Mouse (Mus musculus) adipocyte (in vitro differentiated cells): ENCODE results near the gene Ablim1.

Experiments used
- DNase-seq: peaks from one replicate; pipeline ENCODE4 v3.0.0-alpha.2; 2016; ENCODE audit warnings: low spot score

Ablim1 gene

DNA sequence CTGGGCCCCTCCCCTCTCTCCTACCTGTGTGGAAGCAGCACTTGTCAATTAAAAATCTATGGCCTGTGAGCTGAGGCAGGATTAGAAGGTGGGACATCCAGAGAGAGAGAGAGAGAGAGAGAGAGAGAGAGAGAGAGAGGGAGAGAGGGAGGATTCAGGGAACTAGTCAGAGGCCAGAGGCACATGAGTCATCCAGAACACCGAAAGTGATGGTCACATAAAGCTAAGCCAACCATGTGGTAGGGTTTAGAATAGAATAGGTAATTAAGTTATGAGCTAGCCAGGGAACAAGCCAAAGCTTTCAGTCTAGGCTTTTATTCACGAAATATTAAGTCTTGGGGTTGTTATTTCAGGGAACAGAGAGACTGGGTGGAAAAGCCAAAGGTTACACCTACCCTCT is 10.1 kb downstream of the Ablim1 start:
- no peak for DNase-seq

DNA sequence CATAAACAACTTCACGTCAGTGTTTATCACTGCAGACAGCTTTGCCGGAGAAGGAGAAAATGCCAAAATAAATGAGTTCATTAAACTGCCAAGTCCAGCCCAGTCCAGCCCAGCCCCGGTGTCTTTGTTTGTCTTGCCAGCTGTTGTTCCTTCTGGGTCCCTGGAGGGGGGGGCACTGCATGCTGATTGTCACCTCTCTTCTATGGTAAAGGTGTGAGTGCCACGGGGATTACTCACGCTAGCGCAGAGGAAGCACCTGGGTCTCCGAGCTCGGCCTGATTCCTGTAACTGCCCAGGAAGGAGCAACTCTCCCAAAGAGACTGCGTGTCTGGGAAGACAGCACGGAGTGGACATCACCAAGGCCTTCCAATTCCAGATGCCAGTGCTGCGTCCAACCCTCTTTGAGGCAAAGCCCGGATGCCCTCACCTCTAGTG is 12.7 kb downstream of the Ablim1 start:
- peak; percentile 22 for DNase-seq

- DNase-seq = no peak
Measured at GRCm38 (mm10) chr19:57298006-57298405, 16.7 kb downstream of the Ablim1 start.

DNA sequence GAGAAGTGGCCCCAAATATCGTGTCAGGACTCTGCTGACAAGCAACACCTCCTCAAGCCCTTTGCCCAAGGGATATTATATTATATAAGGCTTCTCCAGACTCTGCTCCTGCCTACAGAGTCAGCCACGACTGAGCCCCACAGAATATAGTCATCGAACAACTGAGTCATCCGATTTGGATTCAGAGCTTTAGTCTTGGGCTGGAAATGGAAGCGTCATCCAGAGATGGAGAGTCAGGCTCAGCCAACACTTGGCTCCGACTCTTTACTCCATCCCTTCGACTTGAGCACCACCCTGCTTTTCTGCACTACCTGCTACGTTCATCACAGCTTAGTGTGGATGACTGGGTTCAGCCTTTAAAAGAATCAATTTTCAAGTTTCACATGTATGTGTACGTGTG is 17.3 kb downstream of the Ablim1 start:
- no peak for DNase-seq

DNA sequence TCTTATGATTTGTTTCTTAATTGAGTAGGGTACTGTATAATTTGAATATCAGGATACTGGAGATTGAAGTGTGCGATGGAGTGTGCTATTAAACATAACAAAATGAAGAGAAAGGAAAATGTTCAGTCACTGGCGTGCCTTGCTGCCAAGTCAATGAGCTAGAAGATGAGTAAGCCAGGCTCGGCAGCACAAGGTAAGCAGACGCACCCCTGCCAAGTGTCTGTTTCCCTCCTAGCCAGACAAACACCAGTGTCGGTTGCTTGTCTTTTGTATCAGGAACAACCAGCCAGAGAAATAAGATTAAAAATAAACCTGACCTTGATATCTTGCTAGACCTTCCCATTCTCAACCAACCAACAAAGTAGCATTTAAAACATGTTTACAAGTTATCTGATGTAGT is 18.2 kb downstream of the Ablim1 start:
- DNase-seq = no peak

GRCm38 (mm10) chr19:57295521-57295920 is 19.2 kb downstream of the Ablim1 start:
- DNase-seq = no peak

GRCm38 (mm10) chr19:57294356-57294755 is 20.4 kb downstream of the Ablim1 start:
- no peak for DNase-seq

DNA sequence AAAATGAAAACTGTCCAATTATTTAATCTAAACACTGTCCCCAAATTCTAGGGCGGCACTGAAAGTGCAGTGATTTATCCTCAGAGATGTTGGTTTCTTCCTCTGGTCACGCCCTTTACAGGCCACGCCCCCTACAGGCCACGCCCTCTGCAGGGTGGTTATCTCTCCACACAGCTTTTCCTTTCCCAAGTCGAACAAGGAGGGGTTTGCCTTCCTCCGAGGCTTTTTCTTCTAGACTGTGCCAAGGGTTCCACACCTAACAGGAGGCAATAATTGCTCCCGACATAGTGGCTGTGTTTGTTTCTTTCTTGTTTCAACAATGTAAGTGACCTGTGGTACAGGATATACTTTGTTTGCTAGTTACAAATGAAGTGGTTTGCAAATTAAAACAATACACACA is 21.0 kb downstream of the Ablim1 start:
- DNase-seq = no peak

DNA sequence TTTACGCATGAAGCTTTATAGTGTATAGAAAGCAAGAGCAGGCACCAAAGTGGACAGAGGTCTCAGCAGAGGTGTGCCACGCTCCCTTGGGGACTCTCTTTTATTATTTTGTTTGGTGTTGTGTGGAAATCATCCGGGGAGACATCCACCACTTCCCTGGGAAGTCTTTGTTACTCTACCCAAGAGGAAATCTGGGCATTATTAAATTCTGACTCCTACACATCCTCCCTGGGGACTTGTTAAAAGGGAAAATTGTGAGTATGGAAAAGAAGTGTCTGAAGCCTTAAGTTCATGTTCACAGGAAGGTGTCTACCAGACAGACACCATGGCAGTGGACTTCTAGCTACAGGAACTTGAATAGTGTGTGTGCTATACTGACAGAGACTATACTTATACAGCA is 31.4 kb downstream of the Ablim1 start:
- no peak for DNase-seq

DNA sequence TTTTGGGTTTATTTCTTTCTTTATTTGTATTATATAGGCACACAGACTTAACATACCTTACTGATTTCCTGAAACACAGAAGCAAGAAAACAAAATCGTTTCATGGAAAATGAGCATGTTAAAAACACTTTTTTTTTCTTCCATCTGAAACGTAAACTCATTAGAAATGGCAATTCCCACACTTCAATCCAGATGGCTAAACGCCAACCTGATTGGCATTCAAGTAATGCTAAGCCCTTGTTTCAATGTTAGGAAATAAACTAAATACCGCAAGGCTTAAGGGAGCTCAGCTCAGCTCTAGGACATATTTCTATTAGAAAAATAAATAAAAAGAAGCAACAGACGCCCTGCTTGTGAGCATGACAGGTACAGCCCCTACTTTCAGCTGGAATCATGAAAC is 32.1 kb downstream of the Ablim1 start:
- peak; percentile 25 for DNase-seq

DNA sequence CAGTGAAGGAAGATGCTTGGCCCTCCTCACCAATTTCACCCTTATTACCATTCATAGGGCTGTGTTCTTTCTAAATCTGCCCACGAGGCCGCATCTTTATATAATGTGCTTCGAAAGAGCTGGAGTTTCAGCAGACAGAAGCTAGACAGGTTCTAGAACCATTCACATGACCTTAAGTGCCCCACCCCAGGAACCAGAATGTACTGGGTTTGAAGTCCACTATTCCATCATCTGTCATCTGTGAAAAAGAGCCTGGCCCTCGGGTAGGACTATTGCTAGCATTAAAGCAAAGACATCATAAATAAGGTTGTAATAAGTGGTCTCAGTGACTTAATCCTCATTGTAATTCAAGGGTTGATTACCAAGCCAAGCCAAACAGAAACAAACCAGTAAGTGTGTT is 35.1 kb downstream of the Ablim1 start:
- no peak for DNase-seq

DNA sequence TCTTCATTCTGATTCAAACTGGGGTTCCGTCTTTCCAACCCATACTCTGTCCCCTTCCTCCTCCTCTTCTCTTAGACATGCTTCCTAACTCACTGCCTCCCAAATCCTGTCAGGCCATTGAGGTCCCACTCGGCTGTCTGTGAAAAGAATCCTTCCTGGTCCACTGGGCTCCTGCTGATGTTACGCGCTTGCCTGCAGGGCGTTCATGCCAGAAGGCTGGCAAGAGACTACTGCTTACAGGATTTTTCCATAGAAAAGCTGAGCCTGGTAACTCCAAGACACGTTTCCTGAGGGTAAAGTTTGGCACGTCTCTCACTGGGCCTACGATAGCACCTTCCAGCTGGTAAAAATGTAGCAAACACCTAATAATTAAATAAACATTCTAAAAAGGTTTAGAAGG is 36.5 kb downstream of the Ablim1 start:
- DNase-seq = no peak

DNA sequence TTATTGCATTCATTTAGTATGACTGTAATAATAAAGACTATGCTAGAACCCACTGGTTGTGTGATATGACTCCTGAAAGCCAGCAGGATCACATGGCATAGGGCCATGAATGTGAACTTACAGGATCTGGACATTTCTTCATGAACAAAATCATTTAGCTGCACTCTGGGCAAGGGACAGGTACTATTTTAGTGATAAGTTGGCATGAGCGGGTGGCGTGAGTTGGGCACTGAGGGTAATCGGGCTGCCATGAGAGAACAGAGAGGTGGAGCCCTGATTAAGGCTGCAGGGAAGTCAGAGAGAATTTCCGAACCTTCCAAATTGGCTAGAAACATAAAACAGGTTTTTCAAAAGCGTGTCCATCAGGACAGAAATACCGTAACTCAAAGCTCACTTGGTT is 37.7 kb downstream of the Ablim1 start:
- no peak for DNase-seq

- no peak for DNase-seq
Measured at GRCm38 (mm10) chr19:57275166-57275953, 39.4 kb downstream of the Ablim1 start.

DNA sequence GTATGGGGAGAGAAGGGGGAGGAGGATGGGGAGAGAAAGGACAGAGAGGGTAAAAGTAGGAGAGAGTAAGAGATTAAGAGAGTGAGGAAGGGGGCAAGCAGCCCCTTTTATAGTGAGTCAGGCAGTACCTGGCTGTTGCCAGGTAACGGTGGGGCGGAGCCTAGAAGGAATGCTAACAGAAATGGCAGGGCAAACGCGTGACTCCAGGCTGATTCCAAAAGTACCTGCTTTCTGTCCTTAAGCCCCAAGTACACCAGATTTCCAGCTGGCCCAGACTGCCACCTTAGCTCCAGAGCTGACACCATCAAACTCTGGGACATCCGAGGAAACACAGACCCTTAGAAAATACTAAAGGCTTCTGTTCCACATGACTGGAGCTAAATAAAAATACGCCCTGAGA is 40.0 kb downstream of the Ablim1 start:
- no peak for DNase-seq

DNA sequence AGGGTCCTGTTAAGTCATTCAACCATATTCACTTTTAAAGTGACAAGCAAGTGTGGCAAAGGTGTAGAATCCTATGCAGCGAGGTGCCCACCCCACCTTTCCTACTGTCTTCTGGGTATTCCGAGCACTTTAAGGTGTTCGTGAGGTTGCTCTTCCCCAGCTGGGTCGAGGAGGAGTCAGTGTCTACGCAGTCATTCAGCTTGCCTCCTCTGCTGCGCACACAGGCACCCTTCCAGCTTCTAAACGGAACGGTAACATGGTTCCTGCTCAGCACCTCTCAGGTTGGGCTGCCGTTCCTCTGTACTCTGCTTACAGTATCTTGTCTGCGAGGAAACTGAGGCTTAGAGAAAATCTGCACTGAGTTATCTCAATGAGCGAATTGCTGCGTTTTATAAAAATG is 40.4 kb downstream of the Ablim1 start:
- DNase-seq = no peak

DNA sequence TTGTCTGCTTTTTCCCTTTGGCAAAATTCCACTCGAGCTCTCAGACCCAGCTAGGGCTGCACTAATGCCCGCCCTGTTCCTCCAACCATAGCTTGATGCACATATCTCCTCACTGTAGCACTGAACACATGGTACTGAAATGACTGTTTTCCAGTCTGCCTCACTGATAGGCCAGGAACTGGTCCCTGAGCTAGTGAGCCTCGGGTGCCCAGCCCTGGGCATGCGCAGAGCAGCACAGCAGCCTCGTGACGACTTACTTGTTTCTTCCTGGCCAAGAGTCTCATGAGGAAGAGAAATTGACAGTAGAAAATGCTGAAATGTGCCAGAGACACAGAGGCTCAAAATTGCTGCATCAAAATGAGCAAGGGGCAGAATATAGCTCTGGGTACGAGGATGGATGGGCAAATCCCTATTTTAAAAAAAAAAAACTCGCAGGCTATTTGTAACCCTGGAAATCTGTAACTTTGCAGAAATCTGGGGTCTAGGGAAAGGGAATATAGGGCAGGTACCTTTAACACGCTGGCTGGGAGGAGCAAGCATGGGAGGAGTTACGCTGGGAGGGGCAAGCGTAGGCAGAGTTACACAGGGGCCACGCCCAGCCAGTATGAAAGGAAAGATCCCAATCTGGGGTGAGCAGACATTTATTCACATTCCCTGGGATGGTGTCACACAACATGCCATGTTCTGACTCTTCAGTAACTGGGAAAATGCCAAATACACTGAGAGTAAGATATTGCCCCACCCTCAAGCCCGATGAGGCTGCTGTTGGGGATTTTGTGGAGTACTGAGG is 41.7 kb downstream of the Ablim1 start:
- peak; percentile 90 for DNase-seq

DNA sequence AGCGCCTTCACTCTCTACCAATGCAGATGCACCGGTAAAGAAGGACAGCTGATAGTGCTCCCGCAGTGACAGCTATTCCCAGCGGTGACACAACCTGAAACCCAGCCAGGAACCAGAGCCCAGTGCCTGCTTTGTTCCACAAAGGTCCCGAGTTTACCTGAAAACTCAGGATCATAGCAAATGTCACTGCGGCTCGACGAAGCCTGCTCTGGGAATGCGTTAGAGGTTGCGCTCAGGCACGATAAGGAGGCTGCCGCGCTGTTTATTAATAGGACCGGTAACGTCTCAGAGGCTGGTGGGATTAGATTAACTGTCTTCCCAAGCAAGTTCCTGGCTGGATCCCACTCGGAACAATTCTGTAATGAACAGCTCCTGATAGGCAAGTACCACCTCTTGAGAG is 43.0 kb downstream of the Ablim1 start:
- DNase-seq = no peak

DNA sequence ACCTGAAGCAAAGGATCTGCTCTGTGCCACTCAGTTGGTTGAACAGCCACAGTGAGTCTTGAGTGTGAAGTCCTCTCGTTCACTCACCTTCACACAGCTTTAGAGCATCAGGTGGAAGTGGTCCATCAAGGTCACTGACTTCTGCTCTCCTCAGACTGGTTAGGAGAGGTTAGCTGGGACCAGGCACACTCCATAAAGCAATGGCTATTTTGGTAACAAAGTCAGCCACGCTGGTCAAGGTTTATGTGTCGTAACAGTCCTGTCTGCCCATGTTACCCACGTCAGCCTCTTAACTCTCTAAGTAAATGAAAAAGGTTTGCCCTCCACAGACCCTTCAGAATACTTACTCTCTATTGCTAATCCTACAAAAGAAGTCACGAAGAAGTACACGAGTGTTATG is 44.0 kb downstream of the Ablim1 start:
- no peak for DNase-seq

DNA sequence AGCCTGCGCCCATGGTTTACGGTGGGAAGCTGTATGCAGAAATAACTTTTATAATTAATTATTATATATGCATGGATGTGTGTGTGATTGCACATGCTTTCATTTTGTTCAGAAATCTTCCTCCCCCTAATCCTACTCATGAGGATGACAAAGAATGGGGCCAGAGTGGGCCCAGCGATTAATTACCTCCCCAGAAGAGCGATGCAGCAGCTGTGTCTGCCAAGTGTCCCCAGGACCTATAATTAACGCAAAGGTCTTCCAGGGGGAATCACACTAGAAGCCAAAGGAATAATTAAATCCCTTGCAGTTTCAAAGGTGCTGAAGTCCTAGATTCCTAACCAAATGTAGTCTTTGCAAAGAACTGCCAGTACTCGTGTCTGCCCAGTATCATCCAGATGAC is 44.9 kb downstream of the Ablim1 start:
- DNase-seq = no peak

DNA sequence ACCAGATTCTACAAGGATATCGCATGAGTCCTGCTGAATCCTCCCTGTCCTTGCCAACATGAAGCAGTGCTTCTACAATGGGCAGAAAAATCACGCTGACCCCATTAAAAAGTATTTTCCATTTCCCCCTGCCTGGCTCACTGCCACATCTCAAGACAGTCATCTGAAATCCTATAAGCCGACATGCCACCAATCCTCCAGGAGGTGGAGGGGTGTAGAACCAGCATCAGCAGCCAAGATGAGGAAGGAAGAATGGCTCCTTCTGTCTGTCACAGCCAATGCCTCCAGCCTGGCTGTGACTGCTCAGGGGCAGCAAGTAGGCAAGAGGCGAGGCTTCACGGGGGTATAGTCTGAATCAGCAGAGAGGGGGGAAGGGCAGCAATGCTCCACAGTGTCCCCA is 47.2 kb downstream of the Ablim1 start:
- DNase-seq = no peak

DNA sequence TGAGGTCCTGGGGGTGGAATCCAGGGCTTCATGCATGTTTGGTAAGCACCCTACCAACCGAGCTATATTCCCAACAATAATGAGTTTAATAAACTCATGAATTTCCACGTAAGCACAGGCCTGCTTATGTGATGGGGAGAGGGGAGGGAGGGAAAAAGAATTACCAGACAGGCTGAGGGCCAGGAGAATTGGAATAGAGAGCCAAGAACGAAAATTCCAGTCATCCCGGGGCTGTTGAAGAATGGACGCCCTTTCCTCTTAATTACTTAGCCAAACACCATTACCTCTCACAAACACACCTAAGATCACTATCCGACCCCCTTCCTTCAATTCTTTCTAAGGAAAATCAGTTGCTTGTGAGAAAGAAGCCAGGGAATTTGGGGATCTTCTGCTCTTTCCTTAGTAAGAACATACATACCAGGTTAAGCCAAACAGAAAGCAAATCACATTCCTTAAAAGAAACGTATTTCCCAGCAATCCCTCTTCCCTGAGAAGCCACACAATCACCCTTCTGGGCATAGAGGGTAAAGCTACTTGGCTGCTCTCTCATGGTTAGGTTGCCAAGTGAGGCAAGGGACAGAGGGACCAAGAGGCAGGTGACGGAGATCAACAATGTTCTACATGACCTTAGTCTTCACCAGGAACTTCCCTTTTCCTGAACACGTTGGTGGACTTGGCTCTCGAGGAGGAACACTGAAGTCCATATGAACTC is 48.2 kb downstream of the Ablim1 start:
- DNase-seq = peak; percentile 57
